Mouse (Mus musculus): Measurements from ENCODE around the gene Tcf7l2.

- no peak for TF ChIP-seq CTCF (conservative IDR thresholded peaks at IDR 0.05; ENCODE audit: insufficient read depth, insufficient read length, low read depth, low read length)
- no peak for TF ChIP-seq POLR2A (IDR thresholded peaks at IDR 0.05; ENCODE audit: low read depth, low read length)
These were observed 53.7 kb downstream of the Tcf7l2 start for GRCm38 (mm10) chr19:55795349-55795748.

Data from kidney, adult 2 months (tissue).